Mouse (Mus musculus) embryonic facial prominence, embryonic 11.5 days (tissue): Measurements from ENCODE around the gene Fam198a. TPM values are rescaled to one million over a fixed set of nuclear protein-coding genes. Genes with fewer than 3 reads are reported as not detected.

Experiments used
- ATAC-seq: fragments of 200-750 bp; cut with Nextera tagmentation; replicated peaks from 2 replicates; pipeline ENCODE4 v1.8.0; 2017; ENCODE audit warnings: low read depth; ENCODE audit not compliant: insufficient number of reproducible peaks, low FRiP score, low TSS enrichment
- DNase-seq: peaks from one replicate; pipeline ENCODE4 v3.0.0-alpha.2; 2015; ENCODE audit warnings: low spot score
- H3K27ac ChIP-seq: fragments of 300-500 bp; sonication (generic); replicated peaks from 2 replicates; pipeline ENCODE4 v1.5.1; 2014; ENCODE audit warnings: mild to moderate bottlenecking, low read depth, low read length, control low read depth
- H3K27me3 ChIP-seq: fragments of 300-500 bp; sonication (generic); 2 replicates; pipeline ENCODE4 v1.6.1; 2014; ENCODE audit warnings: mild to moderate bottlenecking, low read length, moderate library complexity, mixed read lengths; ENCODE audit not compliant: control insufficient read depth, insufficient read depth
- H3K36me3 ChIP-seq: fragments of 300-500 bp; sonication (generic); replicated peaks from 2 replicates; pipeline ENCODE4 v1.6.1; 2014; ENCODE audit warnings: low read depth, mild to moderate bottlenecking, low read length, moderate library complexity, mixed read lengths; ENCODE audit not compliant: control insufficient read depth, insufficient read depth
- H3K4me1 ChIP-seq: fragments of 300-500 bp; sonication (generic); 2 replicates; pipeline ENCODE4 v1.6.1; 2014; ENCODE audit warnings: low read length, mixed read lengths; ENCODE audit not compliant: control insufficient read depth, insufficient read depth
- H3K4me2 ChIP-seq: fragments of 300-500 bp; sonication (generic); 2 replicates; pipeline ENCODE4 v1.6.1; 2014; ENCODE audit warnings: low read depth, mild to moderate bottlenecking, control low read depth, low read length, moderate library complexity
- H3K4me3 ChIP-seq: fragments of 300-500 bp; sonication (generic); 2 replicates; pipeline ENCODE4 v1.5.1; 2014; ENCODE audit warnings: low read depth, low read length, control low read depth
- H3K9ac ChIP-seq: fragments of 300-500 bp; sonication (generic); replicated peaks from 2 replicates; pipeline ENCODE4 v1.6.1; 2014; ENCODE audit warnings: mild to moderate bottlenecking, control low read depth, low read length
- H3K9me3 ChIP-seq: fragments of 300-500 bp; sonication (generic); replicated peaks from 2 replicates; pipeline ENCODE4 v1.6.1; 2016; ENCODE audit warnings: mild to moderate bottlenecking, low read length, inconsistent platforms, mixed read lengths; ENCODE audit not compliant: control insufficient read depth
- WGBS: fragments of 180-500 bp; shearing (Covaris S2); extraction: QIAGEN DNeasy Blood & Tissue Kit; methylation state at CpG from one replicate; pipeline ENCODE4 v1.1.7; 2014; 5-methylcytosine and 5-hydroxymethylcytosine counted together
- polyA plus RNA-seq: library from polyadenylated mRNA; unstranded; fragments of >200 nt; fragmentation: Nextera tagmentation; extraction: Ambion mirVana; gene quantifications from 2 replicates; pipeline ENCODE4 v1.2.1, GENCODE M21; 2014

The Fam198a gene
- polyA plus RNA-seq, 1 experiment from 2014 or later: 0.35 TPM

DNA sequence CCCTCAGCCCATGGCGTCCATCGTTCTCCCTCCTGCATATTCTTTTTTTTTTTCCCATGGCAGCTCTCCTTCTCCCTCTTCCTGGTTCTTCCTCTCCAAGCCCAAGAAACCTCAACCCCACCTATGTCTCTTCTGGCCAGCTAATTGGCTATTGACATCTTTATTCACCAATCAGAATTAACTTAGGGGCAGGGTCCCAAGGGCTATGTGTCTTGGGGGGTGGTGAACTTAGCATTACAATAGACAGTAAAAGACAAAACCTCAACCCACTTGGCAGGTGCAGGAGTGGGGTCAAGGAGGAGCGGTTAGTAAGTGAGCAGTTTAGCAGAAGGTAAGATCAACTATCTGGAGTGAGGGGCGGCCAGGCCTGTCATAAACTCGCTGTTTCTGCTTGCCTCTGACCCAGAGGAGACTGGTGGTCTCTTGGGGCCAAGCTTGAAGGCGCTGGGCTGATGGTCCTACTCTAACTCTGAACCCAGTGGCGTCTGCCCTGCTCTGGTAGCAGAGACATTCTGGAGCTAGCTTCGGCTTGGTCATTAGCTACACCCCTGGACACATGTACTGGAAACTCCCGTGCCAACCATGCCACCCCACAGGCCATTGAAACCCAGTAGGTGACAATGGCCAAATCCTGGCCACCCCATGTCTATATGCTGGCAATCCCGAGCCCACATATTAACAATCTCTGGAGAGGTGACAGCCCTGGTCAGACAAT lies 43.3 kb upstream of the Fam198a start:
- no peaks in the 10 kb centered on the region for H3K27me3 ChIP-seq
- H3K4me2 ChIP-seq: no peak overlapping the region
- no peaks in the 10 kb centered on the region for H3K9me3 ChIP-seq
- DNase-seq (no peak), ATAC-seq (no peak)
- H3K9ac ChIP-seq: no peak overlapping the region
- H3K4me3 ChIP-seq: no peak overlapping the region
- no peaks in the 10 kb centered on the region for H3K36me3 ChIP-seq
- H3K27ac ChIP-seq: no peak overlapping the region
- WGBS: 71% methylated on average over 10 of the region's 10 CpGs
- H3K4me1 ChIP-seq: no peaks in the 10 kb centered on the region

DNA sequence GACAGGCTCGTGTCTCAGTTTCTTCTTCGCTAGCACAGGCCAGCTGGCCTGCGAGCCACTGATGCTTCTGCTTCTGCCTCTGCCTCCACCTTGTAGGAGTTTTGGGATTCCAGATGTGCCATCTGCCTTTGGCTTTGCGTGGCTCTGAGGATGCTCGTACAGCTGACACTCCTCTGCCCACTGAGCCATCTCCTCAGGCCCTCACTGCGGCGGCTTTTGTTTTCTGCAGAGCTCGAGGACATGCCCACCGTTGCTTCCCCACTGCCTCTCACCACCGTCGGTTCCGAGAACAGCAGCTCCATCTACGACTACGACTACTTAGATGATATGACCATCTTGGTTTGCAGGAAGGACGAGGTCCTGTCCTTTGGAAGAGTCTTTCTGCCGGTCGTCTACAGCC lies 42.5 kb upstream of the Fam198a start:
- H3K4me2 ChIP-seq: no peak overlapping the region
- no peaks in the 10 kb centered on the region for H3K36me3 ChIP-seq
- no peak overlapping the region for H3K4me3 ChIP-seq
- DNase-seq (no peak), ATAC-seq (no peak)
- H3K27me3 ChIP-seq: no peaks in the 10 kb centered on the region
- no peaks in the 10 kb centered on the region for H3K4me1 ChIP-seq
- H3K9me3 ChIP-seq: no peaks in the 10 kb centered on the region
- 92% methylated on average over 17 of the region's 17 CpGs for WGBS
- H3K27ac ChIP-seq: no peak overlapping the region
- no peak overlapping the region for H3K9ac ChIP-seq

DNA sequence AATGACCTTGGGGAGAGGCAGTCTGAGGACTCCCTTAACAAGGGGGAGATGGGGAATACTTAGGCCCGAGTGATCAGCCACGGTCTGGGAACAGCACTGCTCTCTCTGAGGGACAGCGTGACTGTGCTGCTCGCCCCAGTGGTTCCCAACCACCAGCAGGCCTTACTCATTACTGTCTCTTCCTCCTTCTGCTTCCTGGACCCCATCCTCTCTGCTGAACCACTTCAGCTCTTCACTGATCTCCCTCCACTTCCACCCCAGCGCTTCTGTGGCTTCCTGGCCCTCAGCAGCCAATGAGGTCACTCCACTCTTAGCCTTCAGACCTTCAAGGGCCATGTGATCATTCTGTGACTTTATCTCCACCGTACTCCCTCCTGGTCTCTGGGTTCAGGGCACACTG lies 41.2 kb upstream of the Fam198a start:
- H3K27me3 ChIP-seq: no peaks in the 10 kb centered on the region
- H3K9me3 ChIP-seq: no peaks in the 10 kb centered on the region
- no peak overlapping the region for H3K27ac ChIP-seq
- DNase-seq: no peak
- H3K36me3 ChIP-seq: no peaks in the 10 kb centered on the region
- H3K9ac ChIP-seq: no peak overlapping the region
- no peaks in the 10 kb centered on the region for H3K4me1 ChIP-seq
- no peak overlapping the region for H3K4me3 ChIP-seq
- WGBS: 83% methylated on average over 6 of the region's 6 CpGs
- no peak for ATAC-seq
- H3K4me2 ChIP-seq: no peak overlapping the region

DNA sequence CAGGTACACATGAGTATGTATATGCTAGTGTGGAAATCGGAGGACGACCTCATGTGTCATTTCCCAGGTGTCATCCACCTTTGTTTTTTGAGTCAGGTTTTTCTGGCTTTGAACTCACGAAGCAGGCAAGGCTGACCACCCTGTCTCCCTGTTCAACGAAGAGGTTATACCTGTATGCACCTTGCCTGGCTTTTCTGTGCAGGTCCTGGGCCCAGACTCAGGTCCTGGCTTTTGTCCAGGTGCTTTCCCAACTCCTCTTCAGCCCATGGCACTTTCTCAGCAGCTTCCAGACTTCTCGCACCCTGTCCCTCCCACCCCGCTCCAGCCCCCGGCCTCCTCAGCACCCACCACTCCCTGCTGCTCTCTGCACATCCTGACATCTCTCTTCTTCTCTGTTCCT lies 39.6 kb upstream of the Fam198a start:
- Histone ChIP-seq H3K4me3 (no peak overlapping the region), H3K27ac (no peak overlapping the region), H3K9ac (no peak overlapping the region), H3K36me3 (no peaks in the 10 kb centered on the region), H3K9me3 (no peaks in the 10 kb centered on the region), H3K4me1 (no peaks in the 10 kb centered on the region), H3K27me3 (no peaks in the 10 kb centered on the region), H3K4me2 (no peak overlapping the region)
- ATAC-seq (no peak), DNase-seq (no peak)
- 92% methylated on average over 7 of the region's 7 CpGs for WGBS

DNA sequence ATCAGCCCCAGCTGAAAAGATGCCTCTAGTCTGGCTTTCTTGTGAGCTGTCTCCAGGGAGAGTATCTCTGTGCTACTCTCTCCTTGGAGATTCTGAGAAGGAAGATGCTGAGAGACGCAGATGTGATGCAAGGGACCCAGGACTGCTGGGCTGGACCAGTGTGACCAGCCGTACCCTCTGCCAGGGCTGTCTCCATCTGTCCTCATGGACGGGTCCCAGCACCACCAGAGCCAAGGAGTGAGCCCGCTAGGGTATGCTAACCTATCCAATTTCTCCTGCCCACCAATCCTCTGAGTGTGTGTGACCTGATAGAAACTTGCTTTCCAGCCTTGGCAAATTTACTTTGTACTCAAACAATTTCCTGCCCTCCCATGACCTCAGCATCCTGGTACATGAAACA lies 38.0 kb upstream of the Fam198a start:
- WGBS: 83% methylated on average over 4 of the region's 4 CpGs
- DNase-seq: no peak
- H3K27me3 ChIP-seq: no peaks in the 10 kb centered on the region

DNA sequence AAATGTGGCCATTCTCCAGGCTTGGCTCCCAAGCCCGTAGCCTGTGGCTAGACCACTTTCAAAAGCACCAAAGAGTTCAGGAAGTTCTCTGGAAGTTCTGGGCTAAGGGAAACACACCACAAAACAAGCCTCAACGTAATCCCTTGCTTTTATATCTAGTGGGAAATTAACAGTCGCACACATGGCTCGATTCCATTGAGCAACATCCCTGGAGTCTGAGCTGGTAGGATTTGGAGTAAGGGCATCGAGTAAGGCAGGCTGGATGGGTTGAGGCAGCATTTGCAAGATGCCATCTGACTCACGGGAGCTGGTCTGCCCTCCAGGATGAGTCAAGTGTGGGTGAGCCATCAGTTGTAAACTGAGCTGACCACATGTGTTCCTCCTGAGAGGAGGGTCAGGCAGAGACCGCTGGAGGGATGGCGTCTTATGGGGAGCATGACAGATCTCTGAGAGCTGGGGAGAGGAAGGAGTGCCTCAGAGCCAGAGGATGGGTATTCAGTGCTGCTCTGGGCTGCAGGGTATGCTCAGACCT lies 36.5 kb upstream of the Fam198a start:
- Histone ChIP-seq H3K4me2 (no peak overlapping the region), H3K9ac (no peak overlapping the region), H3K4me1 (no peaks in the 10 kb centered on the region), H3K4me3 (no peak overlapping the region), H3K9me3 (no peaks in the 10 kb centered on the region), H3K27ac (no peak overlapping the region), H3K36me3 (no peaks in the 10 kb centered on the region), H3K27me3 (no peaks in the 10 kb centered on the region)
- DNase-seq (no peak), ATAC-seq (no peak)
- WGBS: 75% methylated on average over 8 of the region's 8 CpGs

More for the DNA sequence above, 38.0 kb upstream of the Fam198a start:
- H3K27ac ChIP-seq: no peak overlapping the region
- H3K4me3 ChIP-seq: no peak overlapping the region
- H3K4me1 ChIP-seq: no peaks in the 10 kb centered on the region
- no peaks in the 10 kb centered on the region for H3K9me3 ChIP-seq
- ATAC-seq: no peak
- H3K9ac ChIP-seq: no peak overlapping the region
- H3K4me2 ChIP-seq: no peak overlapping the region
- H3K36me3 ChIP-seq: no peaks in the 10 kb centered on the region

DNA sequence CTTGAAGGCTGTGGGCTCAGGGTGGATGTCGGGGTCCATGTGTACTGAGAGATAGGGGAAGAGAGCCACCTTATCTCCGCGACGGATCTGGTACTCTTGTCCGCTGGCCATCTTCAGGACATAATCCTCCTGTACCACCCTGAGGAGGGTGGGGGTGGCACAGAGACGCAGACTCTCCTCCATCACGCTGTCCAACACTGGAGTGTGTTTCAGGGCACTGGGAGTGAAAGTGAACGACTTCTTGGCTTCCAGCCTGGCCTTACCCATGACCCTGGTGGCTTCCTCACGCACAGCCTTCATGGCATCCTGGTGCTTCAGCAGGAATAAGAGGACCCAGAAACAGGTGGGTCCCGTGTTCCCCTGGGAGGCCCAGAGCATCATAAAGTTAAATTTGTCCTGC lies 35.7 kb upstream of the Fam198a start:
- Histone ChIP-seq H3K4me3 (no peak overlapping the region), H3K36me3 (no peaks in the 10 kb centered on the region), H3K27ac (no peak overlapping the region), H3K4me2 (no peak overlapping the region), H3K9ac (no peak overlapping the region), H3K4me1 (no peaks in the 10 kb centered on the region), H3K27me3 (no peaks in the 10 kb centered on the region), H3K9me3 (no peaks in the 10 kb centered on the region)
- DNase-seq (no peak), ATAC-seq (no peak)
- WGBS: 88% methylated on average over 10 of the region's 10 CpGs

DNA sequence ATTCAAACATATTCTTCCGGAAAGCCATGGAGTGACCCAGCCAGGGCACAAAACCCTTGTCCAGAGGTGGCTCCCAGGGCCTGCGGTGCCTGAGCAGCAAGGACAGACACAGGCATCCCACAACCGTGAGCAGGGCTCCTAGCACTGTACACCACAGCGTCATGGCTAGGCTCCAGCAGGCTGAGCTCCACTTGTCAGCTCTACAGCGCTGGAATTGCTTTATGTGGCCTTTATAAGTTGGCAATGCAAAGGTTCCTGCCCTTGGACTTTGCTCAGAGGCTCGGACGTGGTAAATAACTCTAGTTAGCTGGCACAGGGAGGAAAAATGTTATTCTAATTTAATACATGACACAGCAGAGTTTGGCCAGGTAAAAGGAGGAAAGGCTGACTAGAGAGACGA lies 34.7 kb upstream of the Fam198a start, which contains the start of gene Cyp8b1:
Gene Cyp8b1, minus strand, starts transcription at position 204 of the 400 bp plus-strand sequence.
- 81% methylated on average over 8 of the region's 8 CpGs for WGBS
- Histone ChIP-seq H3K27me3 (no peaks in the 10 kb centered on the region), H3K4me3 (no peak within 1 kb of the TSS), H3K9me3 (no peaks in the 10 kb centered on the region), H3K27ac (no peak within 1 kb of the TSS), H3K9ac (no peak within 1 kb of the TSS), H3K4me2 (no peak within 1 kb of the TSS), H3K4me1 (no peaks in the 10 kb centered on the region), H3K36me3 (no peaks in the 10 kb centered on the region)
- DNase-seq (no peak), ATAC-seq (no peak)
